Mouse (Mus musculus): Measurements from ENCODE around the gene 4930451I11Rik. TPM values are rescaled to one million over a fixed set of nuclear protein-coding genes. Genes with fewer than 3 reads are reported as not detected.
A peak's percentile ranks its signal among the peaks of the same experiment; 100 is the strongest.

4930451I11Rik gene
- polyA plus RNA-seq, 1 experiment from 2014 or later: not detected

- Histone ChIP-seq H3K27me3 (ENCODE audit: insufficient read depth, poor library complexity, severe bottlenecking) (no peaks in the 10 kb centered on the region), H3K4me1 (peaks cover 35% of the 10 kb centered on the region), H3K27ac (no peak overlapping the region), H3K4me3 (no peak overlapping the region), H3K9me3 (no peaks in the 10 kb centered on the region), H3K36me3 (peaks cover 31% of the 10 kb centered on the region)
- DNase-seq (ENCODE audit: low spot score): no peak
Observed at GRCm38 (mm10) chr7:126803751-126804150, 27.7 kb downstream of the 4930451I11Rik start.

DNA sequence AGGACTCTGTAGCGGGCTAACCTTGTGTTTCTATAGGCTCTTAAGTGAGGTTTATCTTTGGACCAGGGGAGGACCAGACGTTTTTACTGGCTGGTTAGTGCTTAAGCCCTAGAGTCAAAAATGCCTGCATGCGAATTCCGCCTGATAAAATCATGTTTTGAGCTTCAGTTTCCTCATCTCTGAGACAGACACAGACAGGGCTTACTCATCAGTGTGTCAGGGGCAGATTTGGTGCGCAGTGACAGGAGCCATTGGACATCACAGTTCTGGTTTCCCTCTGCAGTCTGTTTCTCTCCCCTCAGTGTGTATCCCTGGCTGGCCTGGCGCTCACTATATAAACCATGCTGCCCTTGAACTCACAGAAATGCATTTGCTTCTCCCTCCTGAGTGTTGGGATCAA, 28.3 kb downstream of the 4930451I11Rik start:
- H3K4me3 ChIP-seq: no peak overlapping the region
- no peak overlapping the region for H3K27ac ChIP-seq
- DNase-seq (ENCODE audit: low spot score): no peak
- no peaks in the 10 kb centered on the region for H3K27me3 ChIP-seq (ENCODE audit: insufficient read depth, poor library complexity, severe bottlenecking)
- 84% methylated on average over 6 of the region's 6 CpGs for WGBS
- peaks cover 29% of the 10 kb centered on the region for H3K4me1 ChIP-seq
- peaks cover 31% of the 10 kb centered on the region for H3K36me3 ChIP-seq
- no peaks in the 10 kb centered on the region for H3K9me3 ChIP-seq

- no peaks in the 10 kb centered on the region for H3K9me3 ChIP-seq
- DNase-seq (ENCODE audit: low spot score): no peak
- no peaks in the 10 kb centered on the region for H3K27me3 ChIP-seq (ENCODE audit: insufficient read depth, poor library complexity, severe bottlenecking)
- peaks cover 38% of the 10 kb centered on the region for H3K36me3 ChIP-seq
- H3K4me3 ChIP-seq: no peak overlapping the region
- H3K27ac ChIP-seq: no peak overlapping the region
- H3K4me1 ChIP-seq: peaks cover 28% of the 10 kb centered on the region
- WGBS: 87% methylated on average over 11 of the region's 11 CpGs
Observed at GRCm38 (mm10) chr7:126802134-126802889, 29.1 kb downstream of the 4930451I11Rik start.

DNA sequence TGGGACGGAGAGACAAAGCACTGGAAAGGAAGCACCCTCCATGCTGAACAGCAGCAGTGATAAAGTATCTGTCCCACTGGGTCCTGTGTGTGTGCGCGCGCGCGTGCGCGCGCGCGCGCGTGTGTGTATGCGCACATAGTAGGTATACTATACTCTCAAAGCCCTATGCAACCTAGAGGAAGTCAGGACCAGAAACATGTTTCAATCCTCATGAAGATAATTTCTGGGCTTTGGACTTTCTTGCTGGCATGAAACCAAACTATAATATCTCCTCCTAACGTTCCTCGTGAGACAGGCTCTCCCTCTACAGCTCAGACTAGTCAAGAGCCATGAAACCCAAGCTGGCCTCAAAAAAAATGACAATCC, 30.4 kb downstream of the 4930451I11Rik start:
- Histone ChIP-seq H3K27ac (peak overlapping the region; percentile 99), H3K36me3 (peaks cover 45% of the 10 kb centered on the region), H3K27me3 (ENCODE audit: insufficient read depth, poor library complexity, severe bottlenecking) (no peaks in the 10 kb centered on the region), H3K4me3 (no peak overlapping the region), H3K4me1 (peaks cover 37% of the 10 kb centered on the region), H3K9me3 (no peaks in the 10 kb centered on the region)
- WGBS: 94% methylated on average over 16 of the region's 16 CpGs
- no peak for DNase-seq (ENCODE audit: low spot score)

GRCm38 (mm10) chr7:126800269-126801056, 31.0 kb downstream of the 4930451I11Rik start:
- WGBS: 47% methylated on average over 5 of the region's 5 CpGs
- DNase-seq (ENCODE audit: low spot score): no peak
- Histone ChIP-seq H3K4me3 (peak overlapping the region; percentile 94), H3K27me3 (ENCODE audit: insufficient read depth, poor library complexity, severe bottlenecking) (no peaks in the 10 kb centered on the region), H3K9me3 (no peaks in the 10 kb centered on the region), H3K27ac (peak overlapping the region; percentile 99), H3K4me1 (peaks cover 43% of the 10 kb centered on the region), H3K36me3 (peaks cover 47% of the 10 kb centered on the region)

DNA sequence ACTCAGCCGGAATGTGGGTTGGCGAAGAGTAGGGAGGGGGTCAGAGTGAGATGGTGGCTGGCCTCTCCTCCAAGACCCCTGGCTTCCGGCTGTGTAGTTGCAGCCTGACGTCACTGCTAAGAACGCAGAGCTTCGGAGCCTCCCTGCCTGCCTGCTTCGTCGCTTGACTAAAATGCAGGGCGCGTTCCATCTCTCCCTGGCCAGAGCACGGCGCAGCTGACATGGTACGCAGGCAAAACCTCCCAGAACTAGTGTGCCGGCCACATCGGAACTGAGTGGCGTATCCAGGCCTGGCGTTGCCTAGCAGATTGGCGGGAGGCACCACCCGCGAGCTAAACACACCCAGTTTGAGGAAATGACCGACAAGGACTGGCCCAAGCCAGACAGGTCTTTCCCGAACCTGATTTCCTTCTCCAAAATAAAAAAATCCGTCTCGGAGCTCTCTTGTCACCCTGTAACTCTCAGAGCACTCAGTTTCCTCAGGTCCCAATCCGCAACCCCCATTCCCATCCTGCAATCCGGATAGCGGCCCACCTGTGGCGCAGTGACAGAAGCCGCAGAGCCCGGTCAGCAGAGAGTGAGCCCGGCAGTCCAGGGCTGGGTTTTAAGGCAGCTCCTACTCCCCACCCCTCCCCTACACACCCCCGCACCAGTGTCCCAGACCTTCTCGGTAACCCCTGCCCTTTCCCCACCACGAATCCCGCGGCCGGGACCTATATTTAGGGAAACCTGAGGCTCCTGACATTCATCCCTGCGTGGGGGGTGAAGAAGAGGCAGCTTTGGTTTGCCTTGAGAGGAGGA, 31.8 kb downstream of the 4930451I11Rik start:
- peaks cover 46% of the 10 kb centered on the region for H3K4me1 ChIP-seq
- H3K9me3 ChIP-seq: no peaks in the 10 kb centered on the region
- H3K27ac ChIP-seq: peak overlapping the region; percentile 99
- H3K4me3 ChIP-seq: peak overlapping the region; percentile 94
- DNase-seq (ENCODE audit: low spot score): no peak
- no peaks in the 10 kb centered on the region for H3K27me3 ChIP-seq (ENCODE audit: insufficient read depth, poor library complexity, severe bottlenecking)
- peaks cover 51% of the 10 kb centered on the region for H3K36me3 ChIP-seq
- WGBS: 1% methylated on average over 38 of the region's 38 CpGs

DNA sequence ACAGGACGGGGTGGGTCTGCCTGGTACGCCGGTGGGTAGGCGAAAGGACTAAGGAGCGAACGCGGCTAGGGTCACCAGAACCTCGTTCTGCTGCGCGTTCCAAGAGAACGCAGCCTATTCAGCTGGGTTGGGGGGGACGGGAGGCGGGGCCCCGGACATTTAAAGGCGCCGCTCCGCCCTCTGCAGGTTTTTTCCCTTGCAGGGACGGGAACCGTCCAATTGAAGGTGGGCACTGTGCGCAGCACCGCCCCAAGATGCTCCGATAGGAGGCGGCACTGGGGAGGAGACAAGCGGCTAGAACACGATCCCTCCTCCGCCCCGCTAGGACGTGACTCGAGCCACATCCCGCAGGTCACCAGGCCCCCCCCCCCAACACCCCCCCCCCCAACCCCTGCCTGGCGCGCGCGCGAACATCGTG, 32.4 kb downstream of the 4930451I11Rik start:
- H3K4me1 ChIP-seq: peaks cover 50% of the 10 kb centered on the region
- no peaks in the 10 kb centered on the region for H3K27me3 ChIP-seq (ENCODE audit: insufficient read depth, poor library complexity, severe bottlenecking)
- DNase-seq (ENCODE audit: low spot score): peak; percentile 99
- no peaks in the 10 kb centered on the region for H3K9me3 ChIP-seq
- WGBS: under 1% methylated on average over 35 of the region's 36 CpGs
- peaks cover 53% of the 10 kb centered on the region for H3K36me3 ChIP-seq
- H3K27ac ChIP-seq: peak overlapping the region; percentile 99
- H3K4me3 ChIP-seq: peak overlapping the region; percentile 94

DNA sequence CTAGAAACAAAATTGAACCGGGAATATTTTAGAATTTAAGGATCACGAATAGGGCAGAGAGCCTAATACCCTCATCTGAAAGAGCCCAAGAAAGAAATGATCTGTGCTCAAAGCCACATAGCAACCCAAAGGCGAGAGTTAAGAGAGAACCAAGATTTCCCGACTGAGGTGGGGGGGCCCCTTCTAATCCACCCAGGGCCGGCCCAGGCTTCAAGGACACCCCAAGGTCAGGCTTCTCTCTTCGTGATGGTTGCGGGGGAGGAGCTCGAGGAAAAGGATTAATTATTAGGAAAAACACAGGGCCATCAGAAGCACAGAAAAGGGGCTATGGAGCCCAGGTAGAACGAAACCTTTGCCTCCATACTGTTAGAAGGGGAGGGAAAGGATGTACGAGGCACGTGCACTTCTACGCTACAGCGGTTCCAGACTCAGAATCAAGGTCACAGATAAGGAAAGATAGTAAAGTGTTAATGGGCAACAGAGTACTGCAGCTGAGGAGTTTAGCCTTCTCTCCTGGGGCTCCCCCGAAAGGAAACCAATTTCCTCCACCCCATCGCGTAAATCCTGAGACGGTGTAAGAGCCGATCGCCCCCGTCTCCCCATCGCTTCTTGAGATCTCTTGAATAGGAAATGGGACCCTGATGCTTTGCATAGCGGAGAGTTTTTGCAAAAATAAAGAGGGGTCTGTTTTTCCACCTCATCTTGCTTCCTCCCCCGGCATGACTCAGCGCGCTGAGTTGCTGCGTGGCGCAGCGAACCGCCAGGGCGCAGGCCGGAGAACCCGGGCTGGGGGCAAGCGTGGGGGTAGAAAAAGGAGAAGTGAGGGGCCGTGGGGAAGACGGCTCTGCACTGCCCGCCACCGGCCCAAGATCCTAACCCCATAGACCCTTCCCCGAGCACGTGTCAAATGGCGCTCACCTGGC, 33.1 kb downstream of the 4930451I11Rik start:
- Histone ChIP-seq H3K9me3 (no peaks in the 10 kb centered on the region), H3K4me3 (peak overlapping the region; percentile 94), H3K36me3 (peaks cover 53% of the 10 kb centered on the region), H3K27me3 (ENCODE audit: insufficient read depth, poor library complexity, severe bottlenecking) (no peaks in the 10 kb centered on the region), H3K27ac (peak overlapping the region; percentile 99), H3K4me1 (peaks cover 50% of the 10 kb centered on the region)
- WGBS: under 1% methylated on average over 40 of the region's 40 CpGs
- DNase-seq (ENCODE audit: low spot score): no peak

- H3K27me3 ChIP-seq (ENCODE audit: insufficient read depth, poor library complexity, severe bottlenecking): no peaks in the 10 kb centered on the region
- peak within 1 kb of the TSS; percentile 99 for H3K27ac ChIP-seq
- H3K4me3 ChIP-seq: peak within 1 kb of the TSS; percentile 94
- DNase-seq (ENCODE audit: low spot score): no peak
- 17% methylated on average over 21 of the region's 21 CpGs for WGBS
- H3K36me3 ChIP-seq: peaks cover 47% of the 10 kb centered on the region
- H3K9me3 ChIP-seq: no peaks in the 10 kb centered on the region
- H3K4me1 ChIP-seq: peaks cover 52% of the 10 kb centered on the region
Observed at GRCm38 (mm10) chr7:126797411-126798126, 33.9 kb downstream of the 4930451I11Rik start, which contains the start of gene Fam57b. Gene Fam57b (plus strand): TSS chr7:126797668.

DNA sequence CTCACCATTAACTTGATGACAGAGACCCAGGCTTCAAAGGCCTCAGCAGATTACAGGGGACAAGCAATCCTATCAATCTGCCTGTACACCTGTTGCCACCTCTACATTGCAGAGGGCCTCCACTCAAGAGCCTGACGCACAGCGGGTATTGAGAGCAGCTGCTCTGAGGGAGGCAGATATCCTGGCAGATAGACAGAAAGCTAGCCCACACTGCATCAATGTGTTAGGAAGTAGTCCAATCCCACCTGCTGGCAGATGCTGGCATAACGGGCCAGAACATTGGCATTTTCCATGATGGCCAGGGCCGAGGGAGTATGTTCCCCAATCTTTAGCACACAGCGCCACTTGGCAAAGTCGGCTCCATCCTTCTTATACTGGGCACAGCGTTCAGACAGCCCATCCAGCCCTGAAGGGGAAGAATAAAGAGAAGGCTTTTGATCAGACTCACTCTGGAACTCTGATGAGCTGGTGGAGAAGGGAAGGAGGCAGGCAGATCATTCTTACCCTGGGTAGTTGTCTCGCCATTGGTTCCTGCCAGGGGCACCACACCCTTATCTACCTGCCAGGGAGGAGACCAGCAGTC, 35.0 kb downstream of the 4930451I11Rik start:
- no peaks in the 10 kb centered on the region for H3K9me3 ChIP-seq
- WGBS: 78% methylated on average over 8 of the region's 8 CpGs
- peak overlapping the region; percentile 94 for H3K4me3 ChIP-seq

More for the DNA sequence above, 35.0 kb downstream of the 4930451I11Rik start:
- Histone ChIP-seq H3K27ac (peak overlapping the region; percentile 56; the same call in 1 of the 2 replicates), H3K36me3 (peaks cover 44% of the 10 kb centered on the region), H3K4me1 (peaks cover 53% of the 10 kb centered on the region), H3K27me3 (ENCODE audit: insufficient read depth, poor library complexity, severe bottlenecking) (no peaks in the 10 kb centered on the region)
- no peak for DNase-seq (ENCODE audit: low spot score)
